Comparison of ENCODE assay signal across 34 mouse cellular contexts in the genomic region with DNA sequence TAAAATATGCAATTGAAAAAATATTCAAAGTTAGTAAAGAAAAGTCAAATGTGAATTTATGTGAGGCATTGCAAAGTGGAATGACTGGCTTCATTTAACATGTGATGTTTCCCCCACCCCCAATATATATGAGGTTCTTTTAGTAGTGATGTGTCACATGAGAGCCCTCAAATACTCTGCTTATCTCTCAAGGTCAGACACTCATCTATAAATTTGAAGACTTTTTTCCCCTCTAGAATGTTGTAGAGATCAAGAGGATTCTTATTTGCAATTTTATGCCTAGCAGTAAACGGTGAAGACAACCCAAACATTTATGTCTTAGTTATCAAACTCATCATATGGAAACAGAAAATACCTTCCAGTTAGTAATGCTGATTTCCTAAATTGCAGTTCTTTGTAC.
"Had no signal": no experiment of that assay in that cellular context is flagged by ENCODE, and none has a peak within 500 bp of the region (broad histone marks: within the 10 kb centered on the region; RNA-seq: fewer than 3 reads in every experiment).

No protein-coding gene starts in this region.

- DNase-seq: heart, postnatal 10 days; heart, postnatal 14 days; heart, postnatal 36 days; heart, postnatal 4 days; kidney, adult 11 months; kidney, adult 18-20 months; kidney, adult 2 months; kidney, adult 8-10 months; kidney, adult 9 months; kidney, postnatal 10 days; kidney, postnatal 14 days; kidney, postnatal 25 days; kidney, postnatal 36 days; kidney, postnatal 4 days; layer of hippocampus, adult 9-11 months; layer of hippocampus, postnatal 36 days had no signal

- H3K4me3 ChIP-seq: heart, embryonic 10.5 days; heart, embryonic 12.5 days; heart, embryonic 13.5 days; heart, embryonic 15.5 days; hindbrain, embryonic 10.5 days; hindbrain, embryonic 12.5 days; hindbrain, embryonic 13.5 days; hindbrain, embryonic 15.5 days; intestine, embryonic 15.5 days; kidney, embryonic 15.5 days; layer of hippocampus, adult 2 months; left cerebral cortex, adult 2 months had no signal

- H3K27ac ChIP-seq: heart, embryonic 10.5 days; heart, embryonic 13.5 days; heart, embryonic 15.5 days; hindbrain, embryonic 10.5 days; hindbrain, embryonic 12.5 days; hindbrain, embryonic 13.5 days; hindbrain, embryonic 15.5 days; hindbrain, postnatal 0 days; intestine, embryonic 15.5 days; kidney, embryonic 15.5 days; kidney, postnatal 0 days; layer of hippocampus, adult 2 months; left cerebral cortex, adult 2 months had no signal

- H3K27me3 ChIP-seq: heart, embryonic 12.5 days; heart, embryonic 13.5 days; heart, embryonic 15.5 days; hindbrain, embryonic 12.5 days; hindbrain, embryonic 13.5 days; hindbrain, embryonic 15.5 days; intestine, embryonic 15.5 days; kidney, embryonic 15.5 days had no signal

- H3K4me1 ChIP-seq: heart, embryonic 10.5 days; heart, embryonic 12.5 days; heart, embryonic 13.5 days; heart, embryonic 15.5 days; hindbrain, embryonic 10.5 days; hindbrain, embryonic 12.5 days; hindbrain, embryonic 13.5 days; hindbrain, embryonic 15.5 days; intestine, embryonic 15.5 days had no signal

- H3K9me3 ChIP-seq: heart, embryonic 10.5 days; heart, embryonic 12.5 days; heart, embryonic 13.5 days; heart, embryonic 15.5 days; hindbrain, embryonic 10.5 days; hindbrain, embryonic 12.5 days; hindbrain, embryonic 13.5 days; hindbrain, embryonic 15.5 days; intestine, embryonic 15.5 days; kidney, embryonic 15.5 days had no signal

- H3K4me2 ChIP-seq: heart, embryonic 11.5 days; heart, embryonic 12.5 days; heart, embryonic 13.5 days; heart, embryonic 15.5 days; hindbrain, embryonic 12.5 days; hindbrain, embryonic 13.5 days; hindbrain, embryonic 15.5 days; intestine, embryonic 15.5 days; kidney, embryonic 15.5 days had no signal

- H3K9ac ChIP-seq: heart, embryonic 12.5 days; heart, embryonic 13.5 days; heart, embryonic 15.5 days; hindbrain, embryonic 12.5 days; hindbrain, embryonic 13.5 days; hindbrain, embryonic 15.5 days; intestine, embryonic 15.5 days; kidney, embryonic 15.5 days had no signal

- H3K36me3 ChIP-seq: heart, embryonic 10.5 days; heart, embryonic 12.5 days; heart, embryonic 13.5 days; heart, embryonic 15.5 days; hindbrain, embryonic 10.5 days; hindbrain, embryonic 12.5 days; hindbrain, embryonic 13.5 days; hindbrain, embryonic 15.5 days; intestine, embryonic 15.5 days; kidney, embryonic 15.5 days had no signal

- ATAC-seq: hindbrain, postnatal 0 days; inflammation-experienced regulatory T-cells, adult 6 months; intestine, embryonic 15.5 days; intestine, embryonic 16.5 days; intestine, postnatal 0 days had no signal
